Mouse (Mus musculus) liver, embryonic 12.5 days (tissue): ENCODE measurements around the gene Mb21d2. TPM values are rescaled to one million over a fixed set of nuclear protein-coding genes. Genes with fewer than 3 reads are reported as not detected.

Source experiments
- ATAC-seq: fragments of 200-750 bp; cut with Nextera tagmentation; 2 replicates; pipeline ENCODE4 v1.8.0; 2017; ENCODE audit warnings: moderate number of reproducible peaks, mild to moderate bottlenecking, moderate library complexity
- H3K27ac ChIP-seq: fragments of 300-500 bp; sonication (generic); 2 replicates; pipeline ENCODE4 v1.5.1; 2016; ENCODE audit warnings: mild to moderate bottlenecking
- H3K27me3 ChIP-seq: fragments of 300-500 bp; sonication (generic); replicated peaks from 2 replicates; pipeline ENCODE4 v1.6.1; 2016; ENCODE audit warnings: mild to moderate bottlenecking, moderate library complexity
- H3K36me3 ChIP-seq: fragments of 300-500 bp; sonication (generic); 2 replicates; pipeline ENCODE4 v1.6.1; 2016; ENCODE audit warnings: mild to moderate bottlenecking, moderate library complexity
- H3K4me1 ChIP-seq: fragments of 300-500 bp; sonication (generic); 2 replicates; pipeline ENCODE4 v1.6.1; 2016
- H3K4me2 ChIP-seq: fragments of 300-500 bp; sonication (generic); 2 replicates; pipeline ENCODE4 v1.6.1; 2016; ENCODE audit warnings: mild to moderate bottlenecking, moderate library complexity
- H3K4me3 ChIP-seq: fragments of 300-500 bp; sonication (generic); 2 replicates; pipeline ENCODE4 v1.5.1; 2016; ENCODE audit warnings: mild to moderate bottlenecking, moderate library complexity
- H3K9ac ChIP-seq: fragments of 300-500 bp; sonication (generic); 2 replicates; pipeline ENCODE4 v1.6.1; 2016; ENCODE audit warnings: mild to moderate bottlenecking, moderate library complexity
- H3K9me3 ChIP-seq: fragments of 300-500 bp; sonication (generic); replicated peaks from 2 replicates; pipeline ENCODE4 v1.6.1; 2016; ENCODE audit warnings: mild to moderate bottlenecking, moderate library complexity
- WGBS: fragments of 180-500 bp; shearing (Covaris S2); methylation state at CpG from one replicate; pipeline ENCODE4 v1.1.7; 2016; ENCODE audit not compliant: insufficient replicate concordance; 5-methylcytosine and 5-hydroxymethylcytosine counted together
- polyA plus RNA-seq: library from polyadenylated mRNA; unstranded; fragments of >200 nt; fragmentation: Nextera tagmentation; extraction: Ambion mirVana; gene quantifications from 2 replicates; pipeline ENCODE4 v1.2.1, GENCODE M21; 2016

Mb21d2 gene
- polyA plus RNA-seq: 2.5 and 3.1 TPM in 2 replicates

- Histone ChIP-seq H3K4me2 (peak within 1 kb of the TSS; percentile 62), H3K9me3 (no peaks in the 10 kb centered on the region), H3K4me3 (peak within 1 kb of the TSS; percentile 61), H3K9ac (peak within 1 kb of the TSS; percentile 61), H3K27me3 (peaks cover 55% of the 10 kb centered on the region), H3K4me1 (no peaks in the 10 kb centered on the region), H3K36me3 (no peaks in the 10 kb centered on the region), H3K27ac (peak within 1 kb of the TSS; percentile 67)
- under 1% methylated on average over 71 of the region's 73 CpGs for WGBS
- ATAC-seq: no peak
Observed at GRCm38 (mm10) chr16:28928815-28929685, at the start of gene Mb21d2. Gene Mb21d2, minus strand, starts transcription at chr16:28929673.

GRCm38 (mm10) chr16:28966236-28966635 lies 36.8 kb upstream of the Mb21d2 start:
- H3K27me3 ChIP-seq: no peaks in the 10 kb centered on the region
- H3K27ac ChIP-seq: no peak overlapping the region
- ATAC-seq: no peak
- H3K4me1 ChIP-seq: no peaks in the 10 kb centered on the region
- H3K9ac ChIP-seq: no peak overlapping the region
- WGBS: 44% methylated on average over 2 of the region's 2 CpGs
- no peak overlapping the region for H3K4me3 ChIP-seq
- H3K36me3 ChIP-seq: no peaks in the 10 kb centered on the region
- H3K4me2 ChIP-seq: no peak overlapping the region
- H3K9me3 ChIP-seq: no peaks in the 10 kb centered on the region

- Histone ChIP-seq H3K9ac (no peak overlapping the region), H3K36me3 (no peaks in the 10 kb centered on the region), H3K9me3 (no peaks in the 10 kb centered on the region), H3K4me1 (no peaks in the 10 kb centered on the region), H3K4me2 (no peak overlapping the region), H3K27ac (no peak overlapping the region), H3K4me3 (no peak overlapping the region), H3K27me3 (no peaks in the 10 kb centered on the region)
- WGBS: 59% methylated on average over 4 of the region's 4 CpGs
- no peak for ATAC-seq
Observed at GRCm38 (mm10) chr16:28964048-28964447, 34.6 kb upstream of the Mb21d2 start.

GRCm38 (mm10) chr16:28962987-28963386 lies 33.5 kb upstream of the Mb21d2 start:
- H3K4me2 ChIP-seq: no peak overlapping the region
- no peaks in the 10 kb centered on the region for H3K36me3 ChIP-seq
- ATAC-seq: no peak
- no peak overlapping the region for H3K27ac ChIP-seq
- no peaks in the 10 kb centered on the region for H3K9me3 ChIP-seq
- no peaks in the 10 kb centered on the region for H3K27me3 ChIP-seq
- H3K4me1 ChIP-seq: no peaks in the 10 kb centered on the region
- no peak overlapping the region for H3K4me3 ChIP-seq
- H3K9ac ChIP-seq: no peak overlapping the region

- H3K27me3 ChIP-seq: no peaks in the 10 kb centered on the region
- 63% methylated on average over 5 of the region's 5 CpGs for WGBS
- H3K4me2 ChIP-seq: no peak overlapping the region
- H3K36me3 ChIP-seq: no peaks in the 10 kb centered on the region
- H3K4me3 ChIP-seq: no peak overlapping the region
- H3K27ac ChIP-seq: no peak overlapping the region
- H3K9ac ChIP-seq: no peak overlapping the region
- ATAC-seq: no peak
- no peaks in the 10 kb centered on the region for H3K9me3 ChIP-seq
- H3K4me1 ChIP-seq: no peaks in the 10 kb centered on the region
Observed at GRCm38 (mm10) chr16:28949810-28950209, 20.3 kb upstream of the Mb21d2 start.

GRCm38 (mm10) chr16:28943254-28943653 lies 13.8 kb upstream of the Mb21d2 start:
- no peak overlapping the region for H3K4me2 ChIP-seq
- H3K36me3 ChIP-seq: no peaks in the 10 kb centered on the region
- no peaks in the 10 kb centered on the region for H3K9me3 ChIP-seq
- no peaks in the 10 kb centered on the region for H3K27me3 ChIP-seq
- H3K4me1 ChIP-seq: no peaks in the 10 kb centered on the region
- H3K9ac ChIP-seq: no peak overlapping the region
- 40% methylated on average over 2 of the region's 2 CpGs for WGBS
- no peak overlapping the region for H3K27ac ChIP-seq
- H3K4me3 ChIP-seq: no peak overlapping the region
- no peak for ATAC-seq

GRCm38 (mm10) chr16:28936181-28936792 lies 6.8 kb upstream of the Mb21d2 start:
- H3K9ac ChIP-seq: no peak overlapping the region
- 64% methylated on average over 7 of the region's 7 CpGs for WGBS
- ATAC-seq: no peak

GRCm38 (mm10) chr16:28935701-28936100 lies 6.2 kb upstream of the Mb21d2 start:
- Histone ChIP-seq H3K27me3 (peaks cover 10% of the 10 kb centered on the region), H3K4me1 (no peaks in the 10 kb centered on the region), H3K4me2 (no peak overlapping the region), H3K27ac (no peak overlapping the region), H3K9ac (no peak overlapping the region), H3K36me3 (no peaks in the 10 kb centered on the region), H3K9me3 (no peaks in the 10 kb centered on the region), H3K4me3 (no peak overlapping the region)
- WGBS: 54% methylated on average over 3 of the region's 3 CpGs
- ATAC-seq: no peak

More at GRCm38 (mm10) chr16:28936181-28936792, 6.8 kb upstream of the Mb21d2 start:
- no peaks in the 10 kb centered on the region for H3K9me3 ChIP-seq
- H3K27me3 ChIP-seq: peaks cover 4% of the 10 kb centered on the region
- H3K27ac ChIP-seq: no peak overlapping the region
- H3K36me3 ChIP-seq: no peaks in the 10 kb centered on the region
- no peaks in the 10 kb centered on the region for H3K4me1 ChIP-seq
- H3K4me2 ChIP-seq: no peak overlapping the region
- H3K4me3 ChIP-seq: no peak overlapping the region

- H3K36me3 ChIP-seq: no peaks in the 10 kb centered on the region
- H3K4me1 ChIP-seq: no peaks in the 10 kb centered on the region
- peaks cover 53% of the 10 kb centered on the region for H3K27me3 ChIP-seq
- H3K9me3 ChIP-seq: no peaks in the 10 kb centered on the region
- ATAC-seq: no peak
- H3K27ac ChIP-seq: no peak overlapping the region
- H3K9ac ChIP-seq: no peak overlapping the region
- WGBS: 58% methylated on average over 2 of the region's 2 CpGs
- H3K4me2 ChIP-seq: no peak overlapping the region
- no peak overlapping the region for H3K4me3 ChIP-seq
Observed at GRCm38 (mm10) chr16:28931213-28931612, 1.7 kb upstream of the Mb21d2 start.

- Histone ChIP-seq H3K27ac (no peak overlapping the region), H3K36me3 (no peaks in the 10 kb centered on the region), H3K9me3 (no peaks in the 10 kb centered on the region), H3K9ac (no peak overlapping the region), H3K4me2 (peak overlapping the region; percentile 62), H3K27me3 (peaks cover 55% of the 10 kb centered on the region), H3K4me1 (no peaks in the 10 kb centered on the region), H3K4me3 (peak overlapping the region; percentile 61)
- WGBS: 13% methylated on average over 5 of the region's 5 CpGs
- ATAC-seq: no peak
Observed at GRCm38 (mm10) chr16:28930426-28930825, 953 bp upstream of the Mb21d2 start.

GRCm38 (mm10) chr16:28929686-28930291 lies 316 bp upstream of the Mb21d2 start:
- H3K27ac ChIP-seq: peak overlapping the region; percentile 67
- H3K9me3 ChIP-seq: no peaks in the 10 kb centered on the region
- H3K36me3 ChIP-seq: no peaks in the 10 kb centered on the region
- peak overlapping the region; percentile 61; the same call in 1 of the 2 replicates for H3K9ac ChIP-seq
- 0 out of 2 replicates have a peak, but pooled peaks have one; percentile 46 for ATAC-seq
- H3K4me2 ChIP-seq: peak overlapping the region; percentile 62
- H3K4me1 ChIP-seq: no peaks in the 10 kb centered on the region
- H3K4me3 ChIP-seq: peak overlapping the region; percentile 61
- under 1% methylated on average over 54 of the region's 66 CpGs for WGBS
- H3K27me3 ChIP-seq: peaks cover 55% of the 10 kb centered on the region

- 2% methylated on average over 10 of the region's 10 CpGs for WGBS
- peaks cover 55% of the 10 kb centered on the region for H3K27me3 ChIP-seq
- no peaks in the 10 kb centered on the region for H3K36me3 ChIP-seq
- no peaks in the 10 kb centered on the region for H3K9me3 ChIP-seq
- no peaks in the 10 kb centered on the region for H3K4me1 ChIP-seq
- peak overlapping the region; percentile 62 for H3K4me2 ChIP-seq
- peak overlapping the region; percentile 67; the same call in 1 of the 2 replicates for H3K27ac ChIP-seq
- peak overlapping the region; percentile 61 for H3K4me3 ChIP-seq
- no peak overlapping the region for H3K9ac ChIP-seq
- ATAC-seq: no peak
Observed at GRCm38 (mm10) chr16:28928466-28928814, 1.0 kb downstream of the Mb21d2 start.
